Mouse (Mus musculus): ENCODE measurements around the gene Zfp428. TPM values are rescaled to one million over a fixed set of nuclear protein-coding genes. Genes with fewer than 3 reads are reported as not detected.

Gene Zfp428
- polyA plus RNA-seq, 1 experiment = 9.5 TPM

DNA sequence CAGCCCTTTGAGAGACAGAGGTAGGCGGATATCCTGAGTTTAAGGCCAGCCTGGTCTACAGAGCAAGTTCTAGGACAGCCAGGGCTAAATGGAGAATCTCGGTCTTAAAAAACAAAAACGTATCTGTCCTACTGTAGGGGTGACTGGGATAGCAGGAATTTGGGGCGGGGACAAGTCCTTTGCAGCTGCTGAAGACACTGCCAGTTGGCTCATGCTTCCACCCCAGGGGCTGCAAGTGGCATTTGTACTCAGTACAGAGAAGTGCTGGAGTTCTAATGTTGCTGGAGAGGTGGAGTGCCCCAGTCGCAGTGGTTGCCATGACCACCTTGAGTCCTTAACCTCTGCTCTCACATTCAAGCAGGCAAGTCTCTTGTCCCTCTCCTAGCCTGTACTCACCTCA is 16.0 kb downstream of the Zfp428 start:
- Histone ChIP-seq H3K27me3 (replicated peaks; ENCODE audit: control insufficient read depth, insufficient read depth, low read length) (no peaks in the 10 kb centered on the region), H3K27ac (ENCODE audit: insufficient read depth, low read depth, low read length) (no peak overlapping the region), H3K4me1 (ENCODE audit: control insufficient read depth, insufficient read depth, low read length) (no peaks in the 10 kb centered on the region), H3K4me3 (ENCODE audit: insufficient read depth, low read depth, low read length) (no peak overlapping the region), H3K36me3 (ENCODE audit: control insufficient read depth, insufficient read depth, low read length) (no peaks in the 10 kb centered on the region)
- TF ChIP-seq POLR2A (IDR thresholded peaks at IDR 0.05; ENCODE audit: low read depth, low read length) = no peak
- no peak for TF ChIP-seq CTCF (conservative IDR thresholded peaks at IDR 0.05; ENCODE audit: insufficient read depth, insufficient read length, low read depth, low read length)
- WGBS = 53% methylated on average over 5 of the region's 5 CpGs
- DNase-seq = no peak

DNA sequence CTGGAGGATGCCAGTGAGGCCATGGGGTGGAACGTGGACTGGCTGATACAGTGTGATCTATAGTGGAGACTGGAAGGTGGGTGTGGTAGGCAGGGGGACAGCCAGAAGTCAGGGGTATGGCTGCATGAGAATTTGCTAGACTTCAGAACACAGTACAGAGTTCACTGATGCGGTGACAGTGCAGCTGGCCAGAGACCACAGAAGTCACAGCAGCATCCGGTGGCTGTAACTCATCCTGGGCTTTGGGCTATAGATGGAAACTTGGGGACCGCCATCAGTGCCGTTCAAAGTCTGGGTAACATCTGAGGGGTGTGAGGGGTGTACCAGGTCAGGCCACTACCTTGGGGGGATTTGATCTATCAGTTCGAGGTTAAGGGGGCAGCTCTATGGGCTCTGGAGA is 16.9 kb downstream of the Zfp428 start:
- Histone ChIP-seq H3K4me3 (ENCODE audit: insufficient read depth, low read depth, low read length) (no peak overlapping the region), H3K27ac (ENCODE audit: insufficient read depth, low read depth, low read length) (no peak overlapping the region), H3K4me1 (ENCODE audit: control insufficient read depth, insufficient read depth, low read length) (no peaks in the 10 kb centered on the region), H3K36me3 (ENCODE audit: control insufficient read depth, insufficient read depth, low read length) (no peaks in the 10 kb centered on the region), H3K27me3 (replicated peaks; ENCODE audit: control insufficient read depth, insufficient read depth, low read length) (no peaks in the 10 kb centered on the region)
- DNase-seq = no peak
- 69% methylated on average over 6 of the region's 6 CpGs for WGBS
- TF ChIP-seq POLR2A (IDR thresholded peaks at IDR 0.05; ENCODE audit: low read depth, low read length) = no peak
- TF ChIP-seq CTCF (conservative IDR thresholded peaks at IDR 0.05; ENCODE audit: insufficient read depth, insufficient read length, low read depth, low read length) = no peak

DNA sequence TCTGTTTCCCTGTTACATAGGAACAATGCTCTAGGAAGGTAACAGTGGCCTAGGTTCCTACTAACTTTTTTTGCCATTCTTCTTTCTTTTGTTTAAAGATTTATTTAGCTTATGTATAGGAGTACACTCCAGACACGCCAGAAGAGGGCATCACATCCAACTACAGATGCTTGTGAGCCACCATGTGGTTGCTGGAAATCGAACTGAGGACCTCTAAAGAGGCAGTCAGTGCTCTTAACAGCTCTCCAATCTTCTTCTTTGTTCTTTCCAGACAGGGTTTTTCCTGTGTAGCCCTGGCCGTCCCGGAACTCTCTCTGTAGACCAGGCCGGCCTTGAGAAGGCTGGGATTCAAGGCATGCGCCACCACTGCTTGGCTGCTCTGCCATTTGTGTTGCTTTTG is 18.2 kb downstream of the Zfp428 start:
- peak; percentile 19; the same call in 1 of the 2 replicates for TF ChIP-seq CTCF (conservative IDR thresholded peaks at IDR 0.05; ENCODE audit: insufficient read depth, insufficient read length, low read depth, low read length)
- TF ChIP-seq POLR2A (IDR thresholded peaks at IDR 0.05; ENCODE audit: low read depth, low read length) = no peak
- 76% methylated on average over 6 of the region's 6 CpGs for WGBS
- no peaks in the 10 kb centered on the region for H3K27me3 ChIP-seq (replicated peaks; ENCODE audit: control insufficient read depth, insufficient read depth, low read length)
- DNase-seq = no peak
- peaks cover 6% of the 10 kb centered on the region for H3K4me1 ChIP-seq (ENCODE audit: control insufficient read depth, insufficient read depth, low read length)
- no peak overlapping the region for H3K4me3 ChIP-seq (ENCODE audit: insufficient read depth, low read depth, low read length)
- no peaks in the 10 kb centered on the region for H3K36me3 ChIP-seq (ENCODE audit: control insufficient read depth, insufficient read depth, low read length)
- H3K27ac ChIP-seq (ENCODE audit: insufficient read depth, low read depth, low read length) = no peak overlapping the region

DNA sequence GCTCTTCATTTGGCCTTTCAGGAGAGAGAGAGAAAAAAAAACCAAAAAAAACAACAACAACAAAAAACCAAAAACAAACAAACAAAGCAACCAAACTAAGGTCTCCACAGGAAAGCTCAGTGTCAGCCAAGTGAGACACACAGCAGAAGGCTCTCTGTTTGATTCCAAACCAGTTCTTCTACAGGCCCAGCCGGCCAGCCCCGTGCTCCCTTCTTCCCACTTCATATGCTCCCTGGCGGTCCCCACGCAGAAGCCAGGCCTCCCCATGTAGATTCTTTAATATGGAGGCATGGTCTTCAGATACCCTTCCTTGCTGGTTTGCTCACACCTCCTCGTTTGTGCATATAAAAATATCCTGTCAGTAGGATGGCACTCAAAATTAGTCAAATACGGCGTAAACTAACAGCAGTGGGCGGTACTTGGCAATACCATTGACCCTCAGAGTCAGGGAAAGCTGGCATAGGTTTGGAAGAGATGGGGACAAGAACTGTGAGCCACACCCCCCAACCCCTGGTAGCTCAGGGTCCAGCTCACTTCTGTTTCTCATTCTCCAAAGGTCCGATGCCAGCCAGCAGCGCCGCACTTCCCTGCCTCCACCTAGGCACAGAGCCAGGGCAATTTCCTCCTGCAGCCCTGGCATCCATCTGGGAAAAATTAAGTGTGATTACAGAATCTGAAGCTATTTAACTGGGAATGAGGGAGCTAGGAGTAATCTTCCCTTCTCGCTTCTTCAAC is 19.0 kb downstream of the Zfp428 start:
- Histone ChIP-seq H3K4me1 (ENCODE audit: control insufficient read depth, insufficient read depth, low read length) (peaks cover 6% of the 10 kb centered on the region), H3K4me3 (ENCODE audit: insufficient read depth, low read depth, low read length) (no peak overlapping the region), H3K27ac (ENCODE audit: insufficient read depth, low read depth, low read length) (no peak overlapping the region), H3K36me3 (ENCODE audit: control insufficient read depth, insufficient read depth, low read length) (no peaks in the 10 kb centered on the region), H3K27me3 (replicated peaks; ENCODE audit: control insufficient read depth, insufficient read depth, low read length) (no peaks in the 10 kb centered on the region)
- DNase-seq = no peak
- TF ChIP-seq POLR2A (IDR thresholded peaks at IDR 0.05; ENCODE audit: low read depth, low read length) = no peak
- 76% methylated on average over 12 of the region's 12 CpGs for WGBS

DNA sequence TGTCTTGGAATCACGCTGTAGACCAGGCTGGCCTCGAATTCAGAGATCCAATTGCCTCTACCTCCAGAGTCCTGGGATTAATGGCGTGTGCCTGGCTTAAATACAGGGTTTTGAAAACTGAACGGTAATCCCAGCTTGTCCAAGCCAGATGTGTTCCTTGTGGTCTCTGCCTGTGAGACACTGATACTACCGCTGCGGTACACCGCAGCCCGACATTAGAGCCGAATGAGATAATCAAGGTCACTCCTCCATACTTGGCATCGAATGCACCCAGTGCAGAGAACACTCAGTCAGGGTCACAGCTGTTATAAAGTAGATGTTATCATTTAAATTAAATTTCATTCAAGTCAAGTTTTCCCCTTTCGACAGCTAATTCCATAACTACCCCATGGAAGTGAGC is 22.1 kb downstream of the Zfp428 start:
- DNase-seq = no peak
- Histone ChIP-seq H3K27ac (ENCODE audit: insufficient read depth, low read depth, low read length) (no peak overlapping the region), H3K27me3 (replicated peaks; ENCODE audit: control insufficient read depth, insufficient read depth, low read length) (no peaks in the 10 kb centered on the region), H3K4me3 (ENCODE audit: insufficient read depth, low read depth, low read length) (no peak overlapping the region), H3K4me1 (ENCODE audit: control insufficient read depth, insufficient read depth, low read length) (peaks cover 6% of the 10 kb centered on the region), H3K36me3 (ENCODE audit: control insufficient read depth, insufficient read depth, low read length) (no peaks in the 10 kb centered on the region; the same call in none of the 2 replicates)
- 82% methylated on average over 11 of the region's 11 CpGs for WGBS
- TF ChIP-seq CTCF (conservative IDR thresholded peaks at IDR 0.05; ENCODE audit: insufficient read depth, insufficient read length, low read depth, low read length) (no peak), POLR2A (IDR thresholded peaks at IDR 0.05; ENCODE audit: low read depth, low read length) (no peak)

DNA sequence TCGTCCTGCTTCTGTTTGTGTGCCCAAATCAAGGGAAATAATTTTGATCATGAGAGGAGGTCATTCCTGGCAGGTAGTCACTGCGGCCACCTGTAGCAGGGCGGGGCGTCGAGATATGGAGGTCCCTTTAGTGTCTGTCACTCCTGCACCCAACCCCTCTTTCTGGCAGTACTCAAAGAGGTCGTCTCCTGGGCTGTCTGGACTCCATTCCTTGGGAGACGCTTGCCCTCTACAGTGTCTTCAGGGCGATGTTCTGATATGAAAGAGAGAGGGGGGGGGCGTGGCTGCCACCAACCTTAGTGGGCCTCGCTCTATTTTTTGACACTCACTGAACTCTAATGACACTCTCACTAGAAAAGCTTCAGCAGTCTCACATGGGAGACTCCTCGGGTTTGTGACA is 22.8 kb downstream of the Zfp428 start:
- peak overlapping the region; percentile 95 for H3K27ac ChIP-seq (ENCODE audit: insufficient read depth, low read depth, low read length)
- peak overlapping the region; percentile 79 for H3K4me3 ChIP-seq (ENCODE audit: insufficient read depth, low read depth, low read length)
- WGBS = 41% methylated on average over 11 of the region's 11 CpGs

DNA sequence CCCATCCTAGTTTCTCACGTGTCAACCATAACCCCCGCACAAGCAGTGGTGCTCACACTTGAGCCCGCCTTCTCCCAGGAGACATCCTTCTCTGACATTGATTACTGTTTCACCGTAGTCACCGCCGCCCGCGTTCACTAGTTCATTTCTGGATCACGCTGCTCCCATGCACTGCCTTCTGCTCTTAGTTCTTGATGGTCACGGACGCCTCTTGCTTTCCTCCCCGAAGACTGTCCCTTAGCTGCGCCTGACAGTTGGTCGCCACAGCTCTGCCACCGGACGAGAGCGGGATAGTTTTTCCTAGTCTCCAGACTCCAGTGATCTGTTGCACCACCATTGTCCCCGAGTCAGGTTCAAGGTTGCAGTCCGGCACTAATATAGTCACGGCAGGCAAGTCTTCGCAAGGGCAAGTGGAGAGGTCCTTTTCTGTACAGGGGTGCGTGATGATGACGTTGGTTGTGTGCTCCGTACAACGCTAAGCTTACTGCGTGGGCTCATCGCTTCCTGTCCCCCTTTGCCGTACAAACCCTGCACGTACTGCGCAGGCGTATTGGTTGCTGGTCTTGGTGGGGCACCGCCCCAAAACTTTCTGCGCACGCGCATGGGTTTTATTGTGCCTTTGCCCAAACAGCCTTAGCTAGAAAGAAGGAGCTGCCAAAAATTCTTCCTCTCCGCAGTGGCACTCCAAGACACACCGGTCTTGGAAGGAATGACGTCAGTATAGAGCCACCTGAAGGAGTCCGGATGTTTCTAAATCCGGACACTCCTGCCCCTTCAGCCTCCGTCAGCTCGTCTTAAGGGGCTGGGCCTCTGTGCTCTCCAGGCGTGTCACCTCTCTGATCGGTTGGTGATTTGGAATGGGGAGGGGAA is 23.5 kb downstream of the Zfp428 start, which contains the start of gene Irgq:
TSS of gene Irgq (plus strand) at position 628 of the 870 bp plus-strand sequence.
- H3K36me3 ChIP-seq (ENCODE audit: control insufficient read depth, insufficient read depth, low read length) = no peaks in the 10 kb centered on the region; the same call in none of the 2 replicates
- H3K4me1 ChIP-seq (ENCODE audit: control insufficient read depth, insufficient read depth, low read length) = peaks cover 6% of the 10 kb centered on the region
- TF ChIP-seq CTCF (conservative IDR thresholded peaks at IDR 0.05; ENCODE audit: insufficient read depth, insufficient read length, low read depth, low read length) (no peak), POLR2A (IDR thresholded peaks at IDR 0.05; ENCODE audit: low read depth, low read length) (peak; percentile 49)
- under 1% methylated on average over 44 of the region's 44 CpGs for WGBS
- DNase-seq = peak; percentile 99
- H3K4me3 ChIP-seq (ENCODE audit: insufficient read depth, low read depth, low read length) = peak within 1 kb of the TSS; percentile 79
- no peaks in the 10 kb centered on the region for H3K27me3 ChIP-seq (replicated peaks; ENCODE audit: control insufficient read depth, insufficient read depth, low read length)
- H3K27ac ChIP-seq (ENCODE audit: insufficient read depth, low read depth, low read length) = peak within 1 kb of the TSS; percentile 95

More for the DNA sequence above, 22.8 kb downstream of the Zfp428 start:
- TF ChIP-seq POLR2A (IDR thresholded peaks at IDR 0.05; ENCODE audit: low read depth, low read length) (no peak), CTCF (conservative IDR thresholded peaks at IDR 0.05; ENCODE audit: insufficient read depth, insufficient read length, low read depth, low read length) (no peak)
- Histone ChIP-seq H3K4me1 (ENCODE audit: control insufficient read depth, insufficient read depth, low read length) (peaks cover 6% of the 10 kb centered on the region), H3K27me3 (replicated peaks; ENCODE audit: control insufficient read depth, insufficient read depth, low read length) (no peaks in the 10 kb centered on the region), H3K36me3 (ENCODE audit: control insufficient read depth, insufficient read depth, low read length) (no peaks in the 10 kb centered on the region; the same call in none of the 2 replicates)
- DNase-seq = no peak
